8 mouse cellular contexts compared by ENCODE assay signal in genomic region chr19:55741439-55741928, GRCm38 (mm10). TPM values are rescaled to one million over a fixed set of nuclear protein-coding genes. Genes with fewer than 3 reads are reported as not detected.
DNase-seq lines count a peak whose midpoint lies in the region; ATAC-seq lines count a peak whose summit lies in the region.

Gene Tcf7l2 (plus strand): TSS chr19:55741820.

- H3K9ac ChIP-seq in midbrain, embryonic 12.5 days (replicated peaks): peak within 1 kb of the TSS; percentile 98

- H3K9me3 ChIP-seq in limb, embryonic 10.5 days (replicated peaks): no peaks in the 10 kb centered on the region
- no peaks in the 10 kb centered on the region for H3K9me3 ChIP-seq in midbrain, embryonic 12.5 days

- peak within 1 kb of the TSS; percentile 100 for H3K27ac ChIP-seq in limb, embryonic 10.5 days
- peak within 1 kb of the TSS; percentile 99 for H3K27ac ChIP-seq in midbrain, embryonic 12.5 days (replicated peaks)

- H3K27me3 ChIP-seq in limb, embryonic 10.5 days (ENCODE audit: low read depth, poor library complexity, severe bottlenecking): no peaks in the 10 kb centered on the region
- H3K27me3 ChIP-seq in midbrain, embryonic 12.5 days: 0 out of 2 replicates have a peak, but pooled peaks cover 4% of the 10 kb centered on the region

- DNase-seq in adrenal gland, adult 8-10 months: peak; percentile 87
- DNase-seq in embryo, embryonic 11.5 days (ENCODE audit: low read depth, low spot score): peak; percentile 88
- DNase-seq in heart, adult 11 months: peak; percentile 99
- peak; percentile 92 for DNase-seq in kidney, adult 18-20 months
- DNase-seq in limb, embryonic 10.5 days (ENCODE audit: low spot score): peak; percentile 94
- peak; percentile 91 for DNase-seq in skeletal muscle tissue, adult 2 months (ENCODE audit: low read depth, low spot score)

- peaks cover 49% of the 10 kb centered on the region for H3K4me1 ChIP-seq in limb, embryonic 10.5 days
- H3K4me1 ChIP-seq in midbrain, embryonic 12.5 days: peaks cover 44% of the 10 kb centered on the region

- peak; percentile 93 for ATAC-seq in midbrain, embryonic 12.5 days (ENCODE audit: low FRiP score, low read depth)
- no peak; the same call in 1 of the 2 replicates for ATAC-seq in erythroid progenitor cell, adult 5-6 weeks (replicated peaks; ENCODE audit: low FRiP score, poor library complexity, severe bottlenecking)

- peak within 1 kb of the TSS; percentile 94 for H3K4me3 ChIP-seq in limb, embryonic 10.5 days
- H3K4me3 ChIP-seq in midbrain, embryonic 12.5 days: peak within 1 kb of the TSS; percentile 86

- peak within 1 kb of the TSS; percentile 86 for H3K4me2 ChIP-seq in midbrain, embryonic 12.5 days (replicated peaks)

- under 1% methylated on average over 42 of the region's 42 CpGs for WGBS in limb, embryonic 10.5 days
- under 1% methylated on average over 42 of the region's 42 CpGs for WGBS in midbrain, embryonic 12.5 days

- no peaks in the 10 kb centered on the region for H3K36me3 ChIP-seq in limb, embryonic 10.5 days
- no peaks in the 10 kb centered on the region for H3K36me3 ChIP-seq in midbrain, embryonic 12.5 days

RNA-seq across cellular contexts. Expression of gene Tcf7l2, which starts in this region (rescaled TPM):
- 10 to 100 TPM; 15.4 to 39.4 (median 26.8) TPM for total RNA-seq in adrenal gland, adult 8-10 months (2022)
- polyA plus RNA-seq in limb, embryonic 10.5 days (2016; fragmentation: Nextera tagmentation; extraction: Ambion mirVana): 96.4 and 166 TPM in 2 replicates
- 343 and 552 TPM in 2 replicates for polyA plus RNA-seq in midbrain, embryonic 12.5 days (2016; fragmentation: Nextera tagmentation; extraction: Ambion mirVana)
- 8.4 and 22.3 TPM in 2 replicates for total RNA-seq in erythroid progenitor cell, adult 5-6 weeks (2015; ENCODE audit: low replicate concordance)
- 0.61 and 2.1 TPM in 2 replicates for total RNA-seq in erythroid progenitor cell, adult 5-6 weeks (2017; ENCODE audit: low replicate concordance)
